Mouse (Mus musculus) ES-Bruce4 (cell line): ENCODE data around the gene Ifna1. TPM values are rescaled to one million over a fixed set of nuclear protein-coding genes. Genes with fewer than 3 reads are reported as not detected.
"Not testable (repeated sequence)": the region's sequence is repeated elsewhere in the genome, so short reads cannot be mapped to it uniquely, and the experiment has no call there.

Experiments used
- H3K27ac ChIP-seq: 2 replicates; pipeline ENCODE4 v1.5.1; 2012; ENCODE audit warnings: low read length, inconsistent platforms; ENCODE audit not compliant: insufficient read depth
- H3K27me3 ChIP-seq: 2 replicates; pipeline ENCODE4 v1.6.1; 2012; ENCODE audit warnings: mild to moderate bottlenecking, low read length, inconsistent platforms; ENCODE audit not compliant: control insufficient read depth, poor library complexity, insufficient read depth, severe bottlenecking
- H3K36me3 ChIP-seq: 2 replicates; pipeline ENCODE4 v1.6.1; 2012; ENCODE audit warnings: inconsistent platforms, mild to moderate bottlenecking, low read length, moderate library complexity; ENCODE audit not compliant: control insufficient read depth, poor library complexity, insufficient read depth, severe bottlenecking
- H3K4me1 ChIP-seq: one replicate; pipeline ENCODE4 v1.8.1; 2011; ENCODE audit warnings: low read length; ENCODE audit not compliant: control insufficient read depth, insufficient read depth
- H3K4me3 ChIP-seq: 2 replicates; pipeline ENCODE4 v1.5.1; 2011; ENCODE audit warnings: low read depth, mild to moderate bottlenecking, low read length
- H3K9ac ChIP-seq: 2 replicates; pipeline ENCODE4 v1.6.1; 2012; ENCODE audit warnings: low read depth, mild to moderate bottlenecking, inconsistent platforms; ENCODE audit not compliant: poor library complexity, severe bottlenecking
- H3K9me3 ChIP-seq: replicated peaks from 2 replicates; pipeline ENCODE4 v1.6.1; 2012; ENCODE audit warnings: mild to moderate bottlenecking, low read length, inconsistent platforms; ENCODE audit not compliant: control insufficient read depth, poor library complexity, insufficient read depth, severe bottlenecking
- CTCF ChIP-seq: IDR thresholded peaks from one replicate; pipeline ENCODE4 v1.8.1; 2011; ENCODE audit warnings: low read depth, low read length
- EP300 ChIP-seq: IDR thresholded peaks from 2 replicates; pipeline ENCODE4 v1.6.1; 2011; ENCODE audit warnings: low read depth, low read length; ENCODE audit not compliant: insufficient read depth
- POLR2A ChIP-seq: IDR thresholded peaks from one replicate; pipeline ENCODE4 v1.8.1; 2011; ENCODE audit warnings: low read length; ENCODE audit not compliant: insufficient read depth
- polyA plus RNA-seq: library from polyadenylated mRNA; stranded (reverse); fragments of >200 nt; gene quantifications from 2 replicates; pipeline ENCODE4 v1.2.4, GENCODE M21; 2011; ENCODE audit warnings: low read depth; ENCODE audit not compliant: missing spikeins, insufficient read depth, insufficient read length

Gene Ifna1
- not detected in 2 replicates for polyA plus RNA-seq

- Histone ChIP-seq H3K4me3 (no peak within 1 kb of the TSS), H3K27ac (no peak within 1 kb of the TSS), H3K9me3 (no peaks in the 10 kb centered on the region), H3K36me3 (no peaks in the 10 kb centered on the region), H3K27me3 (no peaks in the 10 kb centered on the region), H3K4me1 (no peaks in the 10 kb centered on the region), H3K9ac (no peak within 1 kb of the TSS)
- no peak for TF ChIP-seq CTCF
- TF ChIP-seq POLR2A: no peak
These were observed at the start of gene Ifna1 for GRCm38 (mm10) chr4:88849698-88850097. Ifna1 (plus strand) TSS chr4:88850087.

GRCm38 (mm10) chr4:88802954-88803353, 46.9 kb upstream of the Ifna1 start, which contains the start of gene Gm13287:
Gm13287 (plus strand) TSS chr4:88803254.
- H3K4me1 ChIP-seq, H3K36me3 ChIP-seq, H3K9ac ChIP-seq, H3K27ac ChIP-seq, H3K27me3 ChIP-seq, H3K4me3 ChIP-seq, H3K9me3 ChIP-seq: not testable (repeated sequence)

GRCm38 (mm10) chr4:88805231-88805630, 44.7 kb upstream of the Ifna1 start, which contains the start of gene Gm13288:
Gm13288 (plus strand) TSS chr4:88805531.
- H3K4me1 ChIP-seq, H3K27me3 ChIP-seq, H3K9me3 ChIP-seq, H3K36me3 ChIP-seq, H3K4me3 ChIP-seq, H3K9ac ChIP-seq, H3K27ac ChIP-seq: not testable (repeated sequence)

DNA sequence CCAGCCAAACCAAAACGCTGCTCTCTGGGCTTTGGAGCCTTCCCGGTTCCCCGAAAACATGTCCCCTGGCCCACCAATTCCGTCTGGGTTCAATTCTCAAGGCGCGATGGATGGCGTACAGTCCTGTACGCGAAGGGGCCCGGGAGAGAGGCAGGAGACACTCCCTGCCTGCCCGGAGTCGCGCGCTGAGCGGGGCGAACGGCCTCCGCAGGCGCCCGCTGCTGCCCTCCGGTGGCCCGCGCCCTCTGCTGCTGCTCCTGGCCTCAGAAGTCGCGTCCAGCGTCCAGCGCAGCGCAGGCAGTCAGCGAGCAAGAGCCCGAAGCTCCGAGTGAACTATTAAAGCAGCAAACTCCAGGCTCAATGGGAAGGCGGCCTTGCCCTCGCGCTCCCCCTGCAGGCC, 44.1 kb upstream of the Ifna1 start:
- not testable (repeated sequence) for H3K27ac ChIP-seq, H3K4me1 ChIP-seq, H3K9me3 ChIP-seq, H3K27me3 ChIP-seq, H3K36me3 ChIP-seq, H3K9ac ChIP-seq, H3K4me3 ChIP-seq

DNA sequence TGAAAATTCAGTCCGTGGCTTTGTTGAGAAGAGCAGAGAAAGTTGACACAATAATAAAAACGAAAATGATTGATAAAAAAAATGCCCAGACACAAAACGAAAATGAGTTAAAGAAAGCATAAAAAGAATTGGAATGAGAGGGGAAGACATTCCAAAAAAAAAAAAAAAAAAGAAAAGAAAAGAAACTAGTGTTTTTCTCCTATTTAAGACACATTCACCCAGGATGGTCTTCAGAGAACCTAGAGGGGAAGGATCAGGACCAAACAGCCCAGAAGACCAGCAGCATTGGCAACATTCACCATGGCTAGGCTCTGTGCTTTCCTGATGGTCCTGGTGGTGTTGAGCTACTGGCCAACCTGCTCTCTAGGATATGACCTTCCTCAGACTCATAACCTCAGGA, 34.0 kb upstream of the Ifna1 start, which contains the start of gene Ifna7:
Gene Ifna7, plus strand, starts transcription at position 301 of the 400 bp plus-strand sequence.
- Histone ChIP-seq H3K4me1 (no peaks in the 10 kb centered on the region), H3K27me3 (no peaks in the 10 kb centered on the region), H3K27ac (no peak within 1 kb of the TSS), H3K9ac (no peak within 1 kb of the TSS), H3K36me3 (no peaks in the 10 kb centered on the region), H3K4me3 (no peak within 1 kb of the TSS), H3K9me3 (no peaks in the 10 kb centered on the region)
- TF ChIP-seq CTCF: no peak
- no peak for TF ChIP-seq POLR2A
- no peak for TF ChIP-seq EP300

- Histone ChIP-seq H3K36me3 (no peaks in the 10 kb centered on the region), H3K27me3 (no peaks in the 10 kb centered on the region), H3K9ac (no peak within 1 kb of the TSS), H3K9me3 (no peaks in the 10 kb centered on the region), H3K27ac (no peak within 1 kb of the TSS), H3K4me1 (no peaks in the 10 kb centered on the region), H3K4me3 (no peak within 1 kb of the TSS)
- TF ChIP-seq EP300 (no peak), POLR2A (no peak), CTCF (no peak)
These were observed 30.2 kb upstream of the Ifna1 start, which contains the start of gene Ifna11 for GRCm38 (mm10) chr4:88819659-88820058. Ifna11 (plus strand) TSS chr4:88819959.

- H3K27me3 ChIP-seq: no peaks in the 10 kb centered on the region
- H3K4me3 ChIP-seq: no peak overlapping the region
- no peaks in the 10 kb centered on the region for H3K36me3 ChIP-seq
- no peak overlapping the region for H3K27ac ChIP-seq
- H3K9me3 ChIP-seq: no peaks in the 10 kb centered on the region
- no peak for TF ChIP-seq CTCF
- TF ChIP-seq EP300: no peak
- no peak for TF ChIP-seq POLR2A
- H3K9ac ChIP-seq: no peak overlapping the region
- H3K4me1 ChIP-seq: no peaks in the 10 kb centered on the region
These were observed 26.9 kb upstream of the Ifna1 start for GRCm38 (mm10) chr4:88822995-88823394.

DNA sequence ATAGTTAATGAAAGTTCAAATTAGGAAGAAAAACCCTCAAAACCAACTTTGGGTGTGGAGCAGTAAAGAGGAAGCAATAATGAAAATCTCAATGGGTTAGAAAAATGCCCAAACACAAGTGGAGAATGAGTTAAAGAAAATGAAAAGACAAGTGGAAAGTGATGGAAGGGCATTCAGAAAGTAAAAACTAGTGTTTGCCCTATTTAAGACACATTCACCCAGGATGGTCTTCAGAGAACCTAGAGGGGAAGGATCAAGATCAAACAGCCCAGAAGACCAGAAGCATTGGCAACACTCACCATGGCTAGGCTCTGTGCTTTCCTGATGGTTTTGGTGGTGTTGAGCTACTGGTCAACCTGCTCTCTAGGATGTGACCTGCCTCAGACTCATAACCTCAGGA, 22.8 kb upstream of the Ifna1 start, which contains the start of gene Ifna6:
Gene Ifna6, plus strand, starts transcription at position 301 of the 400 bp plus-strand sequence.
- H3K27me3 ChIP-seq, H3K9me3 ChIP-seq, H3K36me3 ChIP-seq, H3K27ac ChIP-seq, H3K4me1 ChIP-seq, H3K4me3 ChIP-seq, H3K9ac ChIP-seq: not testable (repeated sequence)
